Mouse (Mus musculus) left cerebral cortex, adult 2 months (tissue): ENCODE results near the gene Foxred2. TPM values are rescaled to one million over a fixed set of nuclear protein-coding genes. Genes with fewer than 3 reads are reported as not detected.

ENCODE experiments used
- DNase-seq, 2 experiments: peaks; one replicate each; pipeline ENCODE4 v3.0.0; 2021 to 2022; ENCODE audit warnings: low spot score in 2 of 2, mixed read lengths in 1 of 2; ENCODE audit errors: extremely low spot score in 1 of 2
- H3K27ac ChIP-seq: fragments of 200-600 bp; 2 replicates; pipeline ENCODE4 v1.8.1; 2022
- H3K4me3 ChIP-seq: fragments of 200-600 bp; 2 replicates; pipeline ENCODE4 v1.8.1; 2022
- CTCF ChIP-seq: fragments of 200-600 bp; IDR thresholded peaks from 2 replicates; pipeline ENCODE4 v1.8.1; 2022; ENCODE audit warnings: antibody characterized with exemption, mild to moderate bottlenecking, moderate library complexity
- intact Hi-C: fragments of 180-260 bp; cut with DNase I; formaldehyde crosslinking; loops from one replicate; pipeline ENCODE4 v1.15.1; 2025
- total RNA-seq, 2 experiments: library from RNA; stranded (reverse); gene quantifications; 2 replicates each; pipeline ENCODE4 v1.2.3; 2021

Gene Foxred2
- total RNA-seq, 2 experiments from 2014 or later = 10.9 to 11.9 TPM

DNA sequence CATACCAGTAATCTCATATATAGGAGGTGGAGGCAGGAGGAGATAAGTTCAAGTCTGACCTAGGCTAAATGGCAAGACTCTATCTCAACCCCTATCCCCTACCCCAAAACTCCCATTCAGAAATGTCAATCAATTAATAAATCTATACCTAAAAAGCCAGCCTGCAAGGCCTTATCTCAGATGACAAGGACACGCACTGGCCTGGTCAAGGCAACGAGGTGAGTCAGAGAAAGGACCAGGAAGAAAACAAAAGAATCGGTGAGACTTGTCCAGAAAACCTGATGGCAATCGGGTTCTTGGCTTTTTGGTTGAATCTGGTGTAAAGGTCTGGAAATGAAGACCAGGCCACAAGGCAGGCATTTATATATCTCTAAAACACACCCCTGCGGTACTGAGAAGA is 29.6 kb downstream of the Foxred2 start:
- intact Hi-C loops = no loop called here
- Histone ChIP-seq H3K27ac (no peak overlapping the region), H3K4me3 (no peak overlapping the region)
- no peak for DNase-seq
- TF ChIP-seq CTCF = no peak

- Histone ChIP-seq H3K4me3 (no peak overlapping the region), H3K27ac (no peak overlapping the region)
- intact Hi-C loops = no loop called here
- no peak for DNase-seq
- TF ChIP-seq CTCF = no peak
Observed at GRCm38 (mm10) chr15:77925195-77925594, 31.3 kb downstream of the Foxred2 start.

- 0 out of 2 replicates have a peak overlapping the region, but pooled peaks have one; percentile 28 for H3K27ac ChIP-seq
- TF ChIP-seq CTCF = no peak; the same call in 1 of the 2 replicates
- no peak for DNase-seq
- intact Hi-C loops = no loop called here
- H3K4me3 ChIP-seq = no peak overlapping the region
Observed at GRCm38 (mm10) chr15:77923267-77924035, 33.1 kb downstream of the Foxred2 start.

GRCm38 (mm10) chr15:77922710-77923109 is 33.8 kb downstream of the Foxred2 start:
- intact Hi-C loops = no loop called here
- no peak overlapping the region for H3K4me3 ChIP-seq
- 0 out of 2 replicates have a peak overlapping the region, but pooled peaks have one; percentile 28 for H3K27ac ChIP-seq
- TF ChIP-seq CTCF = no peak
- no peak for DNase-seq

DNA sequence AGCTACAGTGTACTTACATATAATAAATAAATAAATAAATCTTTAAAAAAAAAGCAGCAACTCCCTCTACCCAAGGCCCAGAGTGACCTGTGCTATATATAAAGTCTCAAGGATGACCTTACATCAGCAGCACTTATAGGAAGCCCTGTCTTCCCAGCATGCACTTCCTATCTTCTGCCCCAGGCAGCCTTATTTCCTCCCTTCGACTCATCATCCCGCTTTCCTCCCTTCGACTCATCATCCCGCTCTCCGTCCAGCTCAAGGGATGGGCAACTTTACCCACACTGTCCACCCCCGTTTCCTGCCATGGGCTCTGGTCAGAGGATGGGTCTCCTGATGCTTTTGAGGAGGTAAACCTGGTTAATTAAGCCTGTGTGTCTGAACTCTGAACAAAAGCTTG is 34.9 kb downstream of the Foxred2 start:
- Histone ChIP-seq H3K27ac (no peak overlapping the region), H3K4me3 (no peak overlapping the region)
- intact Hi-C loops = no loop called here
- no peak for DNase-seq
- TF ChIP-seq CTCF = no peak

DNA sequence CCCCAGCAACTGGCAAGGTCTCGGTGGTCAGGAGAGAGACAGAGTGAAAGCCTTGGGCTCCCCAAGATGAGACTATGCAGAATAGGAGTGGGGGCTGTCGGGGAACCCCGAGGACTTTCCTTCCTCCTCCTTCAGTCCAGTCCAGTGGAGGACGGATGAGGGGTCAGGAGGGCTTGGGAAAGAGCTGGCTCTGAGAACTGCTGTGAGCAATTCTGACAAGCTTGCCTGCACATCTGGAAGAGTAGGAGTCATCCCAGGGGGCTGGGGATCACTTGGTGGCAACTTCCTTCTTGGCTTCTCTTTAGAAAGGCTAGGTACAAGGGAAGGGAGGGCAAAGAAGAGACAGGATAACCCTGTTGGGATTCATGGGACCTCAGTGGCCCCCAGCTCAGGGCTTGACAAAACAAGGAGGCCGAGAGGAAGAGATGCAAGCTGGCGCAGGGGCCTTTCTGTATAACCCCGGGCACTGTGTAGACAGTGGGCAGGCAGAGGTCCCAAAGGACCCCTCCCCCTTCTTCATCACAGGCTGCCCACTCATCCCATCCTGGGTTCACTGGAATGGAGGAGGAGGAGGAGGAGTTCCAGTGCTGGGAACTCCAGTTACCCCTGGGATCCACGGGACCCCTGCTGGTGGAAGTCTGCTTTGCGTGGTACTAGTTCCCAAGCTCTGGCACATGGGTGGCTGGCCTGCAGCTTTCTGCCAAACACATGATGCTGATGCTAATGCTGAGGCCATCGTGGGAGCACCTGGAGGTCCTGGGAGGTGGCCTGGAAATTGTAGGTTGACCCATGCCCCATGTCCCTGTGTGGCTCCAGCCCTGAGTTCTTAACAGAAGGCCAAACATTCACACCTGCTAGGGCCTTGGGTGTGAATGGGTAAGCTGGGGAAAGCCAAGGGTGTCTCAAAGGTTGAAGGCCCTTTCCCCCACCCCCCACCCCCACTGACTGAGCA is 35.7 kb downstream of the Foxred2 start:
- no peak overlapping the region for H3K4me3 ChIP-seq
- H3K27ac ChIP-seq = no peak overlapping the region
- intact Hi-C loops = no loop called here
- TF ChIP-seq CTCF = peak; percentile 34
- no peak for DNase-seq

DNA sequence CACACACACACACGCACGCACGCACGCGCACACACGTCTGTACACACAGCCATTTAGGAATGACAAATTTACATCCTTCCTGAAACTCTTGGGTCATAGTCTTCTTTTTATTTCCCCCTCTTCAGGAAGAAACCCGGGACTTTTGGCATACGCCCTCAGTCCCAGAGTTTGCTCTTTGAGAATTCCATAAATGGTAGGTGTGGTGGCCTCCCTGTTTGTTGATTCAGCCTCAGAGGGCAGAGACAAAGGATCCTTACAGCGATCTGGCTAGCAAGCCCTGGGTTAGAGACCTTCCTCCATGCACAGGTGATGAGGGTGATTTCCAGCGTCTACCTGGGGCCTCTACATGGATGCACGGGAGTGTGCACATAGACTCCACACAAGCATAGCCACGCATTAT is 37.1 kb downstream of the Foxred2 start:
- DNase-seq = no peak
- TF ChIP-seq CTCF = no peak
- intact Hi-C loops = loop anchor here (5.0 kb wide), 1 partner anchor 77 kb away; the partner anchor contains the start of gene Myh9
- Histone ChIP-seq H3K27ac (peak overlapping the region; percentile 15; the same call in 1 of the 2 replicates), H3K4me3 (no peak overlapping the region)

GRCm38 (mm10) chr15:77916851-77917544 is 39.5 kb downstream of the Foxred2 start:
- peak; percentile 85 to 92 for DNase-seq
- intact Hi-C loops = loop anchor here (1.0 to 5.0 kb wide), 3 partner anchors 75 to 142 kb away; partner anchors contain the start of gene Myh9
- H3K27ac ChIP-seq = no peak overlapping the region
- peak; percentile 89 for TF ChIP-seq CTCF
- no peak overlapping the region for H3K4me3 ChIP-seq

DNA sequence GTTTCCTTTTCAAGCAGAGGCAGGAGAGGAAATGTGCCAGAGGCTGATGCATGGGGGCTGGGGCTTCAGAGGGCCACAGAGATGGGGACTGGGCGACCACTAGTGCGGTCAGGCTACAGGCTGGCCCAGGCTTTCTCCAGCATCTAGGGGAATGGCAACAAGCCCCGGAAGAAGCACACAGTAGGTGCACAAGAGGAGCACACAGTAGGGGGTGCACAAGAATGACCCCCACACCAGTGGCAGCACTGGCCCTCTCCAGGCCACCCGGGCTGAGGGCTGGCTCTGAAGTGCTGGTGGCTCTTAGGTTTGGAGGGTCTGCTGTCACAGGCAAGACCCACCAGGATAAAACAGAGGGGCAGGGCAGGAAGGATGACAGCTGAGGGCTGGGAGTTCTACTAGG is 41.2 kb downstream of the Foxred2 start:
- no peak overlapping the region for H3K27ac ChIP-seq
- no peak for TF ChIP-seq CTCF
- intact Hi-C loops = loop anchor here (5.0 kb wide), 1 partner anchor 73 kb away; the partner anchor contains the start of gene Myh9
- no peak for DNase-seq
- H3K4me3 ChIP-seq = no peak overlapping the region

GRCm38 (mm10) chr15:77914507-77914906 is 42.0 kb downstream of the Foxred2 start:
- no peak for TF ChIP-seq CTCF
- intact Hi-C loops = no loop called here
- Histone ChIP-seq H3K27ac (no peak overlapping the region), H3K4me3 (no peak overlapping the region)
- no peak for DNase-seq

GRCm38 (mm10) chr15:77913054-77913453 is 43.5 kb downstream of the Foxred2 start:
- TF ChIP-seq CTCF = no peak
- Histone ChIP-seq H3K4me3 (no peak overlapping the region), H3K27ac (no peak overlapping the region)
- DNase-seq = no peak
- intact Hi-C loops = no loop called here
